Mouse (Mus musculus): ENCODE results near the gene Olfr172. TPM values are rescaled to one million over a fixed set of nuclear protein-coding genes. Genes with fewer than 3 reads are reported as not detected.

Gene Olfr172
- not detected in 2 replicates for polyA plus RNA-seq (2015; fragmentation: Nextera tagmentation; extraction: Ambion mirVana)

DNA sequence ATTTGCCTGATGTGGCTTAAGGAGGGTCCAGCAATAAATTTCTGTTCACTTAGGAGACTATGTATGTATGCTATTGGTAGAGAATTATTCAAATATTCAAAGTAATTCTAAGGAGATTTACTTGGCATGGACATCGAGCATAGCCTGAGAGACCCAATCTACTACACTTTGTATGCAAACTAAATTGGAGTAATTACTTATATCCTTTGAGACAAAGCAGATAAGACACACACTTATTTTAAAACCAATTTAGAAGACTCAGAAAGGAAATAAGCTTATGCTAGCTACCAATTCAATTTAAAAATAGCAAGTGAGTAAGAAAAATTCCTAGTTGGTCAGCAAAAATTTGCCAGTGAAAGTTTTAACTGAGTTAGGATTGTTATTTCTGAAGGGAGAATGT is at the start of gene Olfr172:
TSS of gene Olfr172 (minus strand) at position 101 of the 400 bp plus-strand sequence.
- no peak within 1 kb of the TSS for H3K9ac ChIP-seq (replicated peaks)
- no peaks in the 10 kb centered on the region for H3K9me3 ChIP-seq
- ATAC-seq: no peak
- WGBS: 83% methylated on average over 1 of the region's 1 CpGs
- H3K27ac ChIP-seq: no peak within 1 kb of the TSS
- no peaks in the 10 kb centered on the region for H3K36me3 ChIP-seq
- H3K4me1 ChIP-seq (replicated peaks): no peaks in the 10 kb centered on the region
- H3K27me3 ChIP-seq: no peaks in the 10 kb centered on the region
- no peak within 1 kb of the TSS for H3K4me2 ChIP-seq (replicated peaks)
- no peak within 1 kb of the TSS for H3K4me3 ChIP-seq (replicated peaks)

DNA sequence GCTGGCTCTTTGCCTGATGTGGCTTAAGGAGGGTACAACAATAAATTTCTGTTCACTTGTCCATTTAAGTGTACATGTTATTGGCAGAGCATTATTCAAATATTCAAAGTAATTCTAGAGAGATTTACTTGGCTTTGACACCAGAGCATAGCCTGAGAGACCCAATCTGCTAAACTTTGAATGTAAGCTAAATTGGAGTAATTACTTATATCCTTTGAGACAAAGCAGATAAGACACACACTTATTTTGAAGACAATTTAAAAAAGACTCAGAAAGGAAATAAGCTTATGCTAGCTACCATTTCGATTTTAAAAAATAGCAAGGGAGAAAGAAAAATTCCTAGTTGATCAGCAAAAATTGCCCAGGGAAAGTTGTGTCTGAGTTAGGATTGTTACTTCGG is 37.2 kb upstream of the Olfr172 start, which contains the start of gene Olfr173:
TSS of gene Olfr173 (minus strand) at position 101 of the 400 bp plus-strand sequence.
- H3K27me3 ChIP-seq: no peaks in the 10 kb centered on the region
- no peaks in the 10 kb centered on the region for H3K36me3 ChIP-seq
- no peaks in the 10 kb centered on the region for H3K9me3 ChIP-seq
- no peaks in the 10 kb centered on the region for H3K4me1 ChIP-seq (replicated peaks)
- H3K9ac ChIP-seq (replicated peaks): no peak within 1 kb of the TSS
- H3K4me3 ChIP-seq (replicated peaks): no peak within 1 kb of the TSS
- H3K27ac ChIP-seq: no peak within 1 kb of the TSS
- ATAC-seq: no peak
- 79% methylated on average over 2 of the region's 2 CpGs for WGBS
- H3K4me2 ChIP-seq (replicated peaks): no peak within 1 kb of the TSS

DNA sequence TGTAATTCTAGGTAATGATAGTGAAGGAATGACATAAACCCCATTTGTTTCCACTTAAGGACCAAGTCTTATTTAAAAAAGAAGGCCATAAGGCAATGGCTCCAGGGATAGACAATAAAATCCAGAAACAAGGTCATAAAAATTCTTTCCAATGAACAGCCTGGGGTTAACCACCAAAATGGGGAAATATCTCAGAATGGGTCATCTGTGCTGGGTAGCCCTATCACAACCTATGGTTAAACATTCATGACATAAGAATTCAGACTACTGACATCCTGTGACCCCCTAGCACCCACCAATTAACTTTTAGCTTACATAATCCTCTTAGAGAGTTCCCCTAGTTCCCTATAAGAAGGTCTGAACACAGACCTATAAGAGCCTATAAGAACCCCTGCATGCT is 6.8 kb downstream of the Olfr172 start:
- no peak overlapping the region for H3K4me2 ChIP-seq (replicated peaks)
- no peaks in the 10 kb centered on the region for H3K36me3 ChIP-seq
- no peak for ATAC-seq
- H3K9me3 ChIP-seq: no peaks in the 10 kb centered on the region
- no peaks in the 10 kb centered on the region for H3K4me1 ChIP-seq (replicated peaks)
- no peak overlapping the region for H3K4me3 ChIP-seq (replicated peaks)
- no peak overlapping the region for H3K9ac ChIP-seq (replicated peaks)
- no peaks in the 10 kb centered on the region for H3K27me3 ChIP-seq
- H3K27ac ChIP-seq: no peak overlapping the region

DNA sequence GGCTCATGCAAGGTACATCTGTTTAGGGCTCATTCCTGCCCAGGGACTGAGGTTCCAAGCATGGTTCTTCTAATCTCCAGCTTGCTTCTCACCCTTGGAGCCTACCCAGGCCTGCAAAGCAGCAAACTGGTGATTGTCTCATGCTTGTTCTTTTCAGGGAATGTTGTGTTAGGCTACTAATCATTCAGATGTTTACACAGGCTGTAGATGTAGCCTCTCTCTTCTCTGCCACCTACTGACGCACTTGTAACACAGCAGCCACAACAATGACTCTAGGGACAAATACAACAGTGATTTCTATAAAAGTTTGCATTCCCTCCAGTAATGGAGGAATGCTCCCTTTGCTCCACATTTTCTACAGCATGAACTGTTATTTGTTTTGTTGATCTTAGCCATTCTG is 11.7 kb downstream of the Olfr172 start:
- Histone ChIP-seq H3K4me3 (replicated peaks) (no peak overlapping the region), H3K27ac (no peak overlapping the region), H3K9me3 (no peaks in the 10 kb centered on the region), H3K4me2 (replicated peaks) (no peak overlapping the region), H3K36me3 (no peaks in the 10 kb centered on the region), H3K27me3 (no peaks in the 10 kb centered on the region), H3K4me1 (replicated peaks) (no peaks in the 10 kb centered on the region), H3K9ac (replicated peaks) (no peak overlapping the region)
- ATAC-seq: no peak
- WGBS: 40% methylated on average over 1 of the region's 1 CpGs

DNA sequence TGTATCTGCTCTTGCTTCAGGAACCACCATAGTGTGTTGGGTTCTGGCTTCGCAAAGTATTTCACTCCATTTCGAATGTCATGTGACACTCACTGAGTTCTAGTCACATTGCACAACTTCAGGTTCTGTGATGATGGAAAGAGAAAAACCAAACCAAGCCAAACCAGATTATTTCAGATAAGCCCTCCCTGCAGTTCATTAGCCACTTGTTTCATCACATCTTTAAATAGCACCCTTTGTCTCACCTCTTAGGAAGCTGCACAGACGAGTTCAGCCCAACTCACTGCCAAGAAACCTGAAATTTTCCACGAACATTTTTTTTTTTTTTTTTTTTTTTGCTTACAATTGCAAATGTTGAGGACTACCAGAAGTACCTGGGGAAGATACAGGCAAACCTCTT is 16.3 kb downstream of the Olfr172 start:
- H3K27ac ChIP-seq: no peak overlapping the region
- no peak overlapping the region for H3K4me2 ChIP-seq (replicated peaks)
- no peak overlapping the region for H3K9ac ChIP-seq (replicated peaks)
- no peaks in the 10 kb centered on the region for H3K4me1 ChIP-seq (replicated peaks)
- H3K27me3 ChIP-seq: no peaks in the 10 kb centered on the region
- 82% methylated on average over 4 of the region's 4 CpGs for WGBS
- no peaks in the 10 kb centered on the region for H3K36me3 ChIP-seq
- no peak for ATAC-seq
- H3K4me3 ChIP-seq (replicated peaks): no peak overlapping the region
- H3K9me3 ChIP-seq: no peaks in the 10 kb centered on the region

DNA sequence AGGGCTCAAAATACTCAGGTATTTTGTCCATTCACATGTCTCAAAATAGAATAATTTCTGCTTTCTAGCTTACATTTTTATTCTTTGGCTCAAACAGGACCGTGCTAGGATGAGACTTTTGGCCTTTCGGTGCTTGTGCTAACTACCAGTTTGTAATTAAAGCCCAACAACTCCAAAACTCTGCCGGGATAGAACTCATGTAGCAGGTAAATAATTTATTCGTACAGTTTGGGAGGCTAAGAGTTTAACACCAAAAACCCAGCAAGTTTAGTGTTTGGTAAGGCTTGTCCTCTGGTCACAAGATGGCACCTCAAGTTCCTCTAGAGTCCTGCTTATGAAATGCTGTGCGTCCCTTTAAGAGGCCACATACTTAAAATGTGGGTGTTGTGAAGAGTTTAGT is 22.2 kb downstream of the Olfr172 start:
- Histone ChIP-seq H3K36me3 (no peaks in the 10 kb centered on the region; the same call in 1 of the 2 replicates), H3K27ac (no peak overlapping the region), H3K4me2 (replicated peaks) (no peak overlapping the region), H3K9ac (replicated peaks) (no peak overlapping the region), H3K4me1 (replicated peaks) (no peaks in the 10 kb centered on the region), H3K27me3 (no peaks in the 10 kb centered on the region), H3K9me3 (no peaks in the 10 kb centered on the region; the same call in 1 of the 2 replicates), H3K4me3 (replicated peaks) (no peak overlapping the region)
- ATAC-seq: no peak
- 93% methylated on average over 5 of the region's 5 CpGs for WGBS

DNA sequence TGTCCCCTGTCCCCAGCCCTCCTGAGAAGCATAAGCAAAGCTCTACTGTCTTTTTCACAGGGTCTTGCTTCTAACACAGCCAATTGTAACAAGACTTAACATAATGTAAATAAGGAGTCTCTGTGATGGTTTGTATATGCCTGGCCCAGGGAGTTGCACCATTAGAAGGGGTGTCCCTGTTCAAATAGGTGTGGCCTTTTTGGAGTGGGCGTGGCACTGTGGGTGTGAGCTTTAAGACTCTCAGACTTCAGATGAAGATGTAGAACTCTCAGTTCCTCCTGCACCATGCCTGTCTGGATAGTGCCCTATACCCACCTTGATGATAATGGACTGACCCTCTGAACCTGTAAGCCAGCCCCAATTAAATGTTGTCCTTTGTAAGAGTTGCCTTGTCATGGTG is 24.2 kb downstream of the Olfr172 start:
- H3K27me3 ChIP-seq: no peaks in the 10 kb centered on the region
- no peak overlapping the region for H3K27ac ChIP-seq
- no peaks in the 10 kb centered on the region; the same call in 1 of the 2 replicates for H3K9me3 ChIP-seq
- H3K4me1 ChIP-seq (replicated peaks): no peaks in the 10 kb centered on the region
- H3K4me3 ChIP-seq (replicated peaks): no peak overlapping the region
- 87% methylated on average over 1 of the region's 1 CpGs for WGBS
- no peak overlapping the region for H3K4me2 ChIP-seq (replicated peaks)
- H3K9ac ChIP-seq (replicated peaks): no peak overlapping the region
- H3K36me3 ChIP-seq: peaks cover 17% of the 10 kb centered on the region
- no peak for ATAC-seq

DNA sequence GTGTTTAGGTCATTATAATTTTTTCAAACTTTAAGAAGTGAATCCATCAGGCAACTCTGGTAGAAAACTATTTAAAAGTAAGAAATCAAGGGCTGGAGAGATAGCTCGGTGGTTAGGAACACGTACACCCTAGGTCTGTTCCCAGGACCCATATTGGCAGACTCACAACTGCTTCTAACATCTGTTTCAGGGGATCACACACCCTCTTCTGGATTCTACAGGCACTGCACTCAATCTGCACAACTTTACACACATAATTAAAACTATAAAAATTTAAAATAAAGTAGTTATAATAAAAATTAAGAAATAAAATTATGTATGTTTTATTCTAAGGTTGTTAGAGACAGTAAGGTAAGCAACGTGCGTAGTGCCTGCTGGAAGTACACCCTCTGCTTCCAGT is 24.8 kb downstream of the Olfr172 start:
- Histone ChIP-seq H3K27ac (no peak overlapping the region), H3K4me1 (replicated peaks) (no peaks in the 10 kb centered on the region), H3K9me3 (no peaks in the 10 kb centered on the region; the same call in 1 of the 2 replicates), H3K27me3 (no peaks in the 10 kb centered on the region), H3K4me2 (replicated peaks) (no peak overlapping the region), H3K4me3 (replicated peaks) (no peak overlapping the region), H3K36me3 (peaks cover 22% of the 10 kb centered on the region), H3K9ac (replicated peaks) (no peak overlapping the region)
- no peak for ATAC-seq
- WGBS: 86% methylated on average over 4 of the region's 4 CpGs

DNA sequence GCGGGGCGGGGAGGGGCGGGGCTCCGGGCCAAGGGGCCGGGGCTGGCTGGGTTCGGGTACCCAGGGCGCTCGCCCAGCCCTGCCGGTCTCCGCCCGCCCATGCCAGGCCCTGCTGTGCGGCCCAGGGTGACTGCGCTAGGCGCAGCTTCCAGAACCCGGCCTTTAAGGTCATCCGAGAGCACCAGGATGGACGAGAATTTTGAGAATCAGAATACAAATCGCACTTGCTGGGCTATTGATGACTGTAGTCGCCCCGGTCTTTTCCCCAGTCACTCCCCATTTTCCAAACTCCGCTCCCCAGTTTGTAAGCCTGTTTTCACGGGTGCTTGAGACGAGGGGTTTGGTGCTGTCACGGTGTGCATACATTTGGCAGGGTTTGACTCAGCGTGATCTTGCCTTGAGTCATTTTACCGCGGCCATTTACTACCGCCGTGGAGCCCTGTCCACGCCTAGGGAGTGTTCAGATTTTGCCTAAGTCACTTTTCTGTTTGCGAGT is 34.8 kb downstream of the Olfr172 start:
- H3K4me3 ChIP-seq (replicated peaks): peak overlapping the region; percentile 78
- 1% methylated on average over 28 of the region's 31 CpGs for WGBS
- H3K4me1 ChIP-seq (replicated peaks): peaks cover 14% of the 10 kb centered on the region
- no peaks in the 10 kb centered on the region for H3K9me3 ChIP-seq
- H3K27me3 ChIP-seq: no peaks in the 10 kb centered on the region
- H3K4me2 ChIP-seq (replicated peaks): peak overlapping the region; percentile 69
- H3K27ac ChIP-seq: peak overlapping the region; percentile 87
- peak overlapping the region; percentile 87 for H3K9ac ChIP-seq (replicated peaks)
- peaks cover 32% of the 10 kb centered on the region for H3K36me3 ChIP-seq
- peak; percentile 96 for ATAC-seq

DNA sequence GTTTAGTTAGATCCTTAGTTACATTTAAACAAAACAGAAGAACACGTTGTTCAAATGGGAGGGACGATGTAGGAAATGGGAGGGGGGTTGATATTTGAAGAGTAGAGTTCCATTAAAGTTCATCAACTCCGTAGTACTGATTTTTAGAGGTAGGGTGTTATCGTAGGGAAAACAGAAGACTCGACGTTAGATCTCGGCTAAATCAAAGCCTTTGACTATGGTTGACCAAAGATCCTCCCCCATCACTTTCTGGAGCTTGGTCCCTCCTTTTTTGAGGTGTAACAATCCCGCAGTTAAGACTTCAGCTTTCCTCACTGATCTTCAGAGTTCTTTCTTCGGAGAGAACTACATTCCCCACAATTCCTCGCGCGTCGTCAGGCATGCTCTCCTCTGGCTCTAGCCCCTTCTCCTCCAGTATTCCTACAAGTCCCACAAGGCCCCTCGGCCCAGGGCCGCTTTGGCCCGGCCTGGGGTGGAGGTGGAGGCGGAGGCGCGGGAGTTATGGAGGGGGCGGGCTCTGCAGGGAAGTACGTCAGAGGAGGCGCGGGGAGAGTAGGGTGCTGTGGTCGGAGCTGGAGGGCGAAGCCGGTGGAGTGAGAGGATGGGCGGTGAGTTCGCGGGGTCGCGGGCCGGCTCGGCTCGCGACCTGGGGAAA is 35.4 kb downstream of the Olfr172 start, which contains the start of gene Cldnd1:
TSS of gene Cldnd1 (plus strand) at position 434 of the 655 bp plus-strand sequence.
- Histone ChIP-seq H3K4me3 (replicated peaks) (peak within 1 kb of the TSS; percentile 78), H3K9ac (replicated peaks) (peak within 1 kb of the TSS; percentile 87), H3K4me1 (replicated peaks) (peaks cover 14% of the 10 kb centered on the region), H3K9me3 (no peaks in the 10 kb centered on the region), H3K4me2 (replicated peaks) (peak within 1 kb of the TSS; percentile 69), H3K27ac (peak within 1 kb of the TSS; percentile 87), H3K27me3 (no peaks in the 10 kb centered on the region), H3K36me3 (peaks cover 27% of the 10 kb centered on the region)
- 2% methylated on average over 30 of the region's 35 CpGs for WGBS
- peak; percentile 100 for ATAC-seq

DNA sequence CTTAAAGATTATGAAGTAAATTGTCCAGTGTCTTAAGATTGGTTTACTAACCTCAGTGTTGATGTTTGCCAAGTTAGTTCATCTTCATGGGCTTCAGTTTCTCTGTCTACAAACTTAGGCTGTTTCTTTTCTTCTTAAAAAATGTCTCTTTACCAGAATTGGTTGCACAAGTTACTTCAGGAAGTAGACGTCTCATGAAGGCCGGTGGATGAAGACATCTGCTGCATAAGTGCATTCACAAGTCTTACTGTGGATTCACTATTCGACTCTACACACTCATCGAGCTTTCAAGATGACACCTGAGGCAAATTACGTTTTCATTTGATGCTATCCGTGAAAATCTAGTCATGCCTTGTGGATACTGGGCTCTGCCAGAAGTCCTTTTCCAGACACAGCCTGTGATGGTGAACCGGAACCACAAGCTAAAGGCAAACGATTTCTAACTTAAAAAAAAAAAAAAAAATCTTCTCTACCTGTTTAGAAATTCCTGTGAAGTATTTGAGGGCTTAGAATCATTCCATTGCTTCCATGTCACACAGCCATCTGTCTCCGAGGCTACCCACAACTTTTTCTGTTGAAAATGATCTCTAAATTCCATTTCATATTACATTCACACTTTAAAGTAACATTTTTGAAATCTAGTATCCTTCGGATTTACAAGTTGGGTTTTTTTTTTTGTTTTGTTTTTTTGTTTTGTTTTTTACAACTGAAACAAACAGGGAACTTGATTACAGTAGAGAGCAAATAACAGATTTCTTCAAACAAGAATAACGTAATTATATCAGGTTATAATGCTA is 36.1 kb downstream of the Olfr172 start:
- ATAC-seq: no peak
- no peaks in the 10 kb centered on the region for H3K27me3 ChIP-seq
- H3K4me3 ChIP-seq (replicated peaks): no peak overlapping the region
- peaks cover 20% of the 10 kb centered on the region for H3K36me3 ChIP-seq
- WGBS: 81% methylated on average over 11 of the region's 11 CpGs
- H3K9ac ChIP-seq (replicated peaks): no peak overlapping the region
- H3K9me3 ChIP-seq: no peaks in the 10 kb centered on the region
- H3K4me2 ChIP-seq (replicated peaks): no peak overlapping the region; the same call in 1 of the 2 replicates
- peaks cover 14% of the 10 kb centered on the region for H3K4me1 ChIP-seq (replicated peaks)
- no peak overlapping the region for H3K27ac ChIP-seq

DNA sequence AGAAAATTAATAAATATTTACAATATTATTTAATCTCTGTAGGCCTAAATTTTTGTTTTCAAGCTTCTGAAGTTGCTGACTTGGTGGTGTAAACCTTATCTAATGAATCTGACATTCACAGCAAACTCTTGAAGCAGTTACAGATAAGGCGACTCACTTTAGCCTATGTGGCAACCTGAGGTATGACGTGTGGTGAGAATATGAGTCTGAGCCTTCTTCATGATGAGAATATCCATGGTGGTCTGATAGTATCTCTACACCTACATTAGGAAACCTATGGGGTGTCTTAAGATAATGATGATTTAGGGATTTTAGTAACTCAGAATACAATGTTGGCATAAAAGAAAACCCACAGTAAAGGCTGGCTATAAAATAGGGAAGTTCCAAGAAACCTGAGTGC is 40.7 kb downstream of the Olfr172 start:
- Histone ChIP-seq H3K4me1 (replicated peaks) (no peaks in the 10 kb centered on the region), H3K9me3 (no peaks in the 10 kb centered on the region), H3K4me3 (replicated peaks) (no peak overlapping the region), H3K4me2 (replicated peaks) (no peak overlapping the region), H3K9ac (replicated peaks) (no peak overlapping the region), H3K36me3 (no peaks in the 10 kb centered on the region), H3K27me3 (no peaks in the 10 kb centered on the region), H3K27ac (no peak overlapping the region)
- no peak for ATAC-seq
- WGBS: 98% methylated on average over 2 of the region's 2 CpGs
